Mouse (Mus musculus) heart, postnatal 0 days (tissue): ENCODE measurements around the gene Lamtor2.

Experiments
- CTCF ChIP-seq: IDR thresholded peaks from 2 replicates; pipeline ENCODE4 v1.5.1; 2016; ENCODE audit warnings: antibody characterized with exemption, control low read depth, low read depth
- EP300 ChIP-seq: IDR thresholded peaks from 2 replicates; pipeline ENCODE4 v1.6.1; 2016; ENCODE audit warnings: antibody characterized with exemption, low read depth

DNA sequence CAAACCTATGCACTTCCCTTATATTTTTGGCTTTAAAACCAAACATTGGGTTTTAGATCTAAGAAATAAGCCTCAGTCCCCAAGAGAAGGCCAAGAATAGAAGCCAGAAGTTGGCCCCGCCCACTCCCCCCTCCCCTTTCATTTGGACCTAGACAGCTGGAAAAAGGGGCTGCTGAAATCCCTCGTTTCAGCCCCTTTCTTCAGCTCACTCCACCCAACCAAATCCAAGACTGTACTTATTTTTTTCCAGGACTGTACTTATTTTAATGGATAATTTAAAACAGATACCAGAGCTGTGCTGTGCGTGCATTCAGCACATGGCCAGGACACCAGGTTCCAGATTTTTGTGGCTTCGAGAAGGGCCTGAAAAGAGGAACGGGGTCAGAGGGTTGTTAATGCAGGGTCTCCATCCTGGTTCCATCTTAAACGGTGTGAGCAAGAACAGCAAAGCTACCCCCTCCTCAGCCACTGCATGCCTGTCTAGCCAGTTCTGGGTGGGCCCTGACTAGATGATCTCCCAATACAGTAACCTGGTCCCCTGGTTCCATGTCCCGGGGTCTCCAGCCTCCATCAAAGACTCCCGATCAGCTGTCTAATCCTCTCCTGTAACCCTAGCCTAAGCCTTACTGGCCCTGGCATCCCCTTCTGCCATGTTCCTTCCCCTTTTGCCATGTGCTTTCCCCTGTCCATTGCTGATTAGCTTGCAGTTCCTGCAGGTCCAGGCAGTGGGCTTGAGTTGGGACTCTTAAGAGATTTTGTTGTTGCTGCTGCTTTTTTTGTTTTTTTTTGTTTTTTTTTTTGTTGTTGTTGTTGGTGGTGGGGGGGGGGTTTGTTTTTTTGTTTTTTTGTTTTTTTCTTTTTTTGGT, 48.8 kb downstream of the Lamtor2 start:
- TF ChIP-seq CTCF (no peak), EP300 (no peak)
